Mouse (Mus musculus) cerebellum, adult (tissue): ENCODE measurements at regions not wholly inside any gene's neighbourhood (a gene's known extent, or its start where the extent isn't known, plus 50 kb on each side); places are given as distances from the start of the nearest gene placed in this dataset.

Experiments used
- ATAC-seq: cut with Nextera tagmentation; 2 replicates; pipeline ENCODE4 v1.9.2; 2017; ENCODE audit warnings: mild to moderate bottlenecking, moderate library complexity, mixed read lengths; ENCODE audit not compliant: insufficient number of reproducible peaks, low FRiP score, low TSS enrichment

GRCm38 (mm10) chr14:100618793-100619655, 334.5 kb upstream of the Klf12 start:
- ATAC-seq = no peak

- ATAC-seq = no peak
Measured at GRCm38 (mm10) chr14:100610017-100610760, 325.7 kb upstream of the Klf12 start.

- ATAC-seq = no peak
Measured at GRCm38 (mm10) chr14:100607109-100607508, 322.6 kb upstream of the Klf12 start.

GRCm38 (mm10) chr14:100600886-100601451, 316.5 kb upstream of the Klf12 start:
- ATAC-seq = no peak

GRCm38 (mm10) chr14:100570026-100570425, 285.5 kb upstream of the Klf12 start:
- no peak for ATAC-seq

- ATAC-seq = no peak
Measured at GRCm38 (mm10) chr14:100561884-100562283, 277.4 kb upstream of the Klf12 start.

GRCm38 (mm10) chr14:100558378-100558777, 273.9 kb upstream of the Klf12 start:
- ATAC-seq = no peak

- ATAC-seq = no peak
Measured at GRCm38 (mm10) chr14:100552466-100552865, 268.0 kb upstream of the Klf12 start.

GRCm38 (mm10) chr14:100550266-100550665, 265.8 kb upstream of the Klf12 start:
- ATAC-seq = no peak

- no peak; the same call in 1 of the 2 replicates for ATAC-seq
Measured at GRCm38 (mm10) chr14:100530217-100530616, 245.7 kb upstream of the Klf12 start.

- no peak for ATAC-seq
Measured at GRCm38 (mm10) chr14:100529758-100530157, 245.3 kb upstream of the Klf12 start.

- no peak for ATAC-seq
Measured at GRCm38 (mm10) chr14:100509396-100509795, 224.9 kb upstream of the Klf12 start.

- no peak for ATAC-seq
Measured at GRCm38 (mm10) chr14:100508087-100508486, 223.6 kb upstream of the Klf12 start.

GRCm38 (mm10) chr14:100507616-100508015, 223.1 kb upstream of the Klf12 start:
- ATAC-seq = no peak

- ATAC-seq = no peak
Measured at GRCm38 (mm10) chr14:100488837-100489236, 204.4 kb upstream of the Klf12 start.

- ATAC-seq = no peak
Measured at GRCm38 (mm10) chr14:100485489-100485888, 201.0 kb upstream of the Klf12 start.

GRCm38 (mm10) chr14:100484101-100484500, 199.6 kb upstream of the Klf12 start:
- no peak for ATAC-seq

- ATAC-seq = peak; percentile 75
Measured at GRCm38 (mm10) chr14:100477595-100478380, 193.3 kb upstream of the Klf12 start.

GRCm38 (mm10) chr14:100468311-100468710, 183.8 kb upstream of the Klf12 start:
- ATAC-seq = no peak

- ATAC-seq = no peak
Measured at GRCm38 (mm10) chr14:100462321-100462720, 177.8 kb upstream of the Klf12 start.
